Mouse (Mus musculus): ENCODE data around the gene Them5.

DNA sequence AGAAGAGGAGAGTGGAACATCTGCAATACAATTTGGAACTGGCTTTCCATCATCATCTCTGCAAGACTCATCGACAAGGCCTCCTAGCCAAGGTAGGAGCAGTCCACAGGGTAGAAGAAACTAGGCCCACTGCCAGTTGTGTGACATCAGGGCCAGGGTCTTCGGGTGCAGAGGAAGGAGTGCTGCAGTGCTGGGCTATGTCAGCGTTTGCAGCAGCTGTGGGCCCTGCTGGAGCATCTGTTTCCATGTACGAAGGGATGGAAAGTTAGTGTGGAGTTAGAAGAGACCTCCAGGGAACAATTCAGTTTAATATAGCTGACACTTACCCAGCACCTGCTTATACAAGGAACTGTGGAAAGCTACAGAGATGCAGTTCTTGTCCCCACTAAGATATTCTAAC is 51.1 kb downstream of the Them5 start:
- TF ChIP-seq CTCF (IDR thresholded peaks at IDR 0.05) (no peak), POLR2A (IDR thresholded peaks at IDR 0.05; ENCODE audit: insufficient read depth, low read depth, low read length) (no peak)
